8 mouse cellular contexts compared by ENCODE assay signal in the genomic region with DNA sequence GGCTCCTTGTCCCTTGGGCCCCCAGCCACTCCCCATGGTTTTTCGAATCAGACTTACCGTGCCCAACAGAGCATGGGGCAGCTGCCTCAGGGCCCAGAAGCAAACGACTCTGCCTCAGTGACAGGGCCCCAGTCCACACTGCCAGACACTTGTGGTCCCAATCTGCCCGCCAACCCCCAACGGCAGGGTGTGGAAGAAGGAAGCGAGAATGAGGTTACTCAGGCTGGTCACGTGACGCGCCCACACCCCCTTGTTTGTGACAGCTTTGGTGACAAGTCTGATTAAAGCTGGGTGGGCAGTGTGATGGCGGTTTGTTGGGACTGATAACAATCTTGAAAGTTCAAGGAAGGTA. TPM values are rescaled to one million over a fixed set of nuclear protein-coding genes. Genes with fewer than 3 reads are reported as not detected.
A peak's percentile ranks its signal among the peaks of the same experiment; 100 is the strongest.
DNase-seq lines count a peak whose midpoint lies in the region; ATAC-seq lines count a peak whose summit lies in the region.

No protein-coding gene starts in this region.

- H3K9ac ChIP-seq in hindbrain, embryonic 12.5 days = no peak overlapping the region

- H3K36me3 ChIP-seq in hindbrain, embryonic 12.5 days = no peaks in the 10 kb centered on the region

- DNase-seq in layer of hippocampus, adult 9-11 months = peak; percentile 87
- no peak for DNase-seq in layer of hippocampus, adult 8-10 months (ENCODE audit: low spot score in 2 of 2)
- peak; percentile 23 for DNase-seq in gastrocnemius, postnatal 10 days
- peak; percentile 78 for DNase-seq in lung, postnatal 25 days (ENCODE audit: low spot score)
- DNase-seq in thymus, postnatal 10 days (ENCODE audit: low spot score in 2 of 2) = peak; percentile 90
- no peak for DNase-seq in right cerebral cortex, postnatal 25 days
- DNase-seq in cerebellum, postnatal 25 days = no peak

- WGBS in hindbrain, embryonic 12.5 days = 69% methylated on average over 10 of the region's 10 CpGs

- no peaks in the 10 kb centered on the region; the same call in 1 of the 2 replicates for H3K27me3 ChIP-seq in hindbrain, embryonic 12.5 days

- H3K9me3 ChIP-seq in hindbrain, embryonic 12.5 days (replicated peaks) = no peaks in the 10 kb centered on the region

- H3K4me3 ChIP-seq in hindbrain, embryonic 12.5 days = no peak overlapping the region

- no peak overlapping the region for H3K4me2 ChIP-seq in hindbrain, embryonic 12.5 days (replicated peaks)

- ATAC-seq in hindbrain, embryonic 12.5 days (ENCODE audit: low FRiP score) = no peak

- H3K4me1 ChIP-seq in hindbrain, embryonic 12.5 days = peaks cover 3% of the 10 kb centered on the region; the same call in 1 of the 2 replicates

- H3K27ac ChIP-seq in hindbrain, embryonic 12.5 days = no peak overlapping the region

RNA-seq across cellular contexts. Expression of a gene that starts 2.2 kb away (rescaled TPM):
- total RNA-seq in layer of hippocampus, adult 8-10 months (2022) = 10 to 100 TPM; 27.3 to 84.9 (median 53.7) TPM
- total RNA-seq in gastrocnemius, postnatal 10 days (2021) = 1 to 10 TPM; 1.8 to 3.3 TPM
- polyA plus RNA-seq in hindbrain, embryonic 12.5 days (2016; fragmentation: Nextera tagmentation; extraction: Ambion mirVana) = 1.3 and 2.3 TPM in 2 replicates

RNA-seq across cellular contexts. Expression of a gene that starts 30.0 kb away (rescaled TPM):
- 10 to 100 TPM; 22.0 to 40.1 (median 31.5) TPM for total RNA-seq in layer of hippocampus, adult 8-10 months (2022)
- 10 to 100 TPM; 13.0 to 23.1 TPM for total RNA-seq in gastrocnemius, postnatal 10 days (2021)
- polyA plus RNA-seq in hindbrain, embryonic 12.5 days (2016; fragmentation: Nextera tagmentation; extraction: Ambion mirVana) = 41.0 and 44.1 TPM in 2 replicates

RNA-seq across cellular contexts. Expression of a gene that starts 57.7 kb away (rescaled TPM):
- total RNA-seq in layer of hippocampus, adult 8-10 months (2022) = 100 to 1,000 TPM; 117 to 135 (median 126) TPM
- 10 to 100 TPM; 76.8 to 89.1 TPM for total RNA-seq in gastrocnemius, postnatal 10 days (2021)
- 101 and 106 TPM in 2 replicates for polyA plus RNA-seq in hindbrain, embryonic 12.5 days (2016; fragmentation: Nextera tagmentation; extraction: Ambion mirVana)

RNA-seq across cellular contexts. Expression of a gene that starts 58.0 kb away (rescaled TPM):
- total RNA-seq in layer of hippocampus, adult 8-10 months (2022) = 10 to 100 TPM; 43.7 to 57.8 (median 48.9) TPM
- total RNA-seq in gastrocnemius, postnatal 10 days (2021) = 10 to 100 TPM in 1 of 2 experiments, 1 to 10 TPM in 1; 9.5 to 10.2 TPM
- 71.9 and 80.6 TPM in 2 replicates for polyA plus RNA-seq in hindbrain, embryonic 12.5 days (2016; fragmentation: Nextera tagmentation; extraction: Ambion mirVana)

Comparison
In these comparisons a context has a peak if more than half of its experiments do, and no peak if none do; other contexts are left out.
1. DNase-seq: peak in layer of hippocampus, adult 9-11 months (single experiment), gastrocnemius, postnatal 10 days (single experiment), lung, postnatal 25 days (single experiment) and thymus, postnatal 10 days (2 of 2); none in layer of hippocampus, adult 8-10 months (0 of 2), right cerebral cortex, postnatal 25 days (single experiment) and cerebellum, postnatal 25 days (0 of 2).
2. RNA of a gene that starts 2.2 kb away (total RNA-seq): 27.3 to 84.9 TPM in layer of hippocampus, adult 8-10 months; 1.8 to 3.3 TPM in gastrocnemius, postnatal 10 days; every median in the first group is over 4 times any median in the second.